Mouse (Mus musculus) G1E (cell line): ENCODE data around the gene Adsl.

Experiments
- CTCF ChIP-seq: IDR thresholded peaks from 2 replicates; pipeline ENCODE4 v1.5.1; 2012; ENCODE audit warnings: low read depth, low read length, inconsistent platforms, mixed read lengths
- POLR2AphosphoS5 ChIP-seq: IDR thresholded peaks from 2 replicates; pipeline ENCODE4 v1.6.1; 2012; ENCODE audit warnings: low read depth, low read length, inconsistent platforms; ENCODE audit not compliant: insufficient replicate concordance

GRCm38 (mm10) chr15:80949431-80949830 is 1.1 kb downstream of the Adsl start:
- TF ChIP-seq POLR2AphosphoS5 (no peak), CTCF (no peak)
